Mouse (Mus musculus) myocyte (in vitro differentiated cells): ENCODE data around the gene Smg6.

Experiments used
- E2F4 ChIP-seq: IDR thresholded peaks from one replicate; pipeline ENCODE4 v1.6.1; 2011; ENCODE audit warnings: mild to moderate bottlenecking, control low read depth, moderate library complexity; ENCODE audit not compliant: insufficient read depth
- MYOD1 ChIP-seq, 3 experiments: IDR thresholded peaks; one replicate each; pipeline ENCODE4 v1.6.1; 2011; ENCODE audit warnings: control low read depth in 2 of 3, low read depth in 2 of 3, mild to moderate bottlenecking in 2 of 3, moderate library complexity in 1 of 3; ENCODE audit not compliant: insufficient read length in 2 of 3, control insufficient read depth in 1 of 3
- POLR2A ChIP-seq: IDR thresholded peaks from one replicate; pipeline ENCODE4 v1.6.1; 2011; ENCODE audit warnings: low read depth, mild to moderate bottlenecking, control low read depth, moderate library complexity; ENCODE audit not compliant: insufficient read length
- POLR2AphosphoS2 ChIP-seq: IDR thresholded peaks from one replicate; pipeline ENCODE4 v1.6.1; 2011; ENCODE audit warnings: low read depth, control low read depth; ENCODE audit not compliant: insufficient read length
- USF1 ChIP-seq: IDR thresholded peaks from one replicate; pipeline ENCODE4 v1.6.1; 2011; ENCODE audit warnings: low read depth, mild to moderate bottlenecking, control low read depth, moderate library complexity

DNA sequence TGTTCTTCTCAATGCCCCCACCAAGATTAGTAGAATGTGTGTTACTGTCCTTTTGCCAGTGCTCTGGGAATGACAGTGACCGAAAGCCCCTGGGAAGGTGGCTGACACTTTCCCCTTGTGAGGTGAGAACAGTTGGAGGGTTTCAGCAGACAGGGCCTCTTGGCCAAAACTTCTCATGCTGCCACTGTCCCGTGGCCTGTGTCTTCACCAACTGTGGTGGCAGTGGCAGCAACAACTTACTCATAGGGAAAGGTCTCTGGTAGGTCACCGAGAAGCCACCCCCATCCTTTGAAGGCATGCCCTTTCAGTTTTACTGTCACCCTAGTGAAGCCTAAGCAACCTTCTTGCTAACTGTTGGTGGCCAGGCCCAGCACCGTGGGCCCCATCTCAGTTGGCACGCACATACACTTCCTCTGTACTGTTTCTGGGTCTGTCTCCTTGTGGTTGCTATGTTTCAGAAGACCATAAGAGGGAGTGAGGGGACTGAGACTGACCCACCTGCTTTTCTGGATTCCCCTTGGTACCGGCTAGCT is 228.5 kb downstream of the Smg6 start:
- TF ChIP-seq POLR2A: no peak
- no peak for TF ChIP-seq MYOD1 (IDR thresholded peaks at IDR 0.05; ENCODE audit: control insufficient read depth in 1 of 3, insufficient read length in 2 of 3, low read depth in 2 of 3)
- no peak for TF ChIP-seq E2F4
- no peak for TF ChIP-seq USF1
- no peak for TF ChIP-seq POLR2AphosphoS2
